Mouse (Mus musculus): ENCODE data around the gene Rbm34.
A peak's percentile ranks its signal among the peaks of the same experiment; 100 is the strongest.

DNA sequence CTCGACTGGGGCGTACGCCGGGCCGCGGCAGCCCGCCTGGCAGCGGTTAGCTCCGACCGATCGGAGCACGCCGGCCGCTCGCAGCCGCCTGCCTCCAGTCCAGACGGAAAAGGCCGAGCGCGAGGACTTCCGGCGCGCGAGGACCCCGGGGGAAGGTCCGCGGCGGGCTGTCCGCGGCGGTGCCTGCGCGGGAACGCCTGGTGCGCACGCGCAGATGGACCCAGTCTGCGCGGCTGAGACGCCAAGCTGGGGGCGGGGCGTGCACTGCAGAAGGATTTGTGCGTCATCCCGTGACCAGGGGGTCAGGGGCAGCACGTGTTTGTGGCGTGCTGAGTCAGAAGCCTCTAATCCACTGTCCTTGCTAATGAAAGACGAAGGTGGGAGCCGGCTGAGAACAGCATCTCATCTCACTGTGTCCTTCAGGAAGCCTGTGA, 25.1 kb downstream of the Rbm34 start, which contains the start of gene Tomm20:
- TF ChIP-seq POLR2A (IDR thresholded peaks at IDR 0.05; ENCODE audit: borderline replicate concordance, extremely low read depth, insufficient read depth, insufficient read length, poor library complexity, severe bottlenecking) (peak; percentile 44), CTCF (IDR thresholded peaks at IDR 0.05; ENCODE audit: borderline replicate concordance, extremely low read depth, insufficient read depth, insufficient read length) (no peak)
